Comparison of ENCODE assay signal across 10 mouse cellular contexts in genomic region chrX:140479171-140479570, GRCm38 (mm10). TPM values are rescaled to one million over a fixed set of nuclear protein-coding genes. Genes with fewer than 3 reads are reported as not detected.
DNase-seq lines count a peak whose midpoint lies in the region; ATAC-seq and TF ChIP-seq lines count a peak whose summit lies in the region.
"Had no signal": no experiment of that assay in that cellular context is flagged by ENCODE, and none has a peak within 500 bp of the region (broad histone marks: within the 10 kb centered on the region; RNA-seq: fewer than 3 reads in every experiment).

No protein-coding gene starts in this region.

- no peak overlapping the region for H3K4me3 ChIP-seq in forebrain, postnatal 0 days (ENCODE audit: low read depth, low read length)
- H3K4me3 ChIP-seq in forebrain, embryonic 15.5 days: no peak overlapping the region
- no peak overlapping the region for H3K4me3 ChIP-seq in testis, adult 2 months (ENCODE audit: control insufficient read depth, low read depth, low read length)
- no peak overlapping the region for H3K4me3 ChIP-seq in kidney, postnatal 0 days (replicated peaks; ENCODE audit: low read depth, low read length)
- H3K4me3 ChIP-seq: hindbrain, embryonic 15.5 days; neural tube, embryonic 13.5 days had no signal

- peak; percentile 13 for DNase-seq in forebrain, postnatal 0 days
- no peak for DNase-seq in testis, postnatal 14 days (ENCODE audit: low spot score)
- peak; percentile 34 to 47 for DNase-seq in cerebellum, postnatal 14 days
- no peak for DNase-seq in kidney, postnatal 0 days (ENCODE audit: low spot score)
- DNase-seq in thymus, postnatal 14 days: peak; percentile 62

- H3K27me3 ChIP-seq in forebrain, postnatal 0 days (ENCODE audit: insufficient read depth, low read length): no peaks in the 10 kb centered on the region
- no peaks in the 10 kb centered on the region for H3K27me3 ChIP-seq in forebrain, embryonic 15.5 days
- no peaks in the 10 kb centered on the region for H3K27me3 ChIP-seq in testis, adult 2 months (ENCODE audit: control insufficient read depth, insufficient read depth, low read length)
- no peaks in the 10 kb centered on the region for H3K27me3 ChIP-seq in kidney, postnatal 0 days (ENCODE audit: insufficient read depth, low read length)

- no peak overlapping the region for H3K27ac ChIP-seq in forebrain, postnatal 0 days (ENCODE audit: low read depth, low read length)
- no peak overlapping the region for H3K27ac ChIP-seq in forebrain, embryonic 15.5 days (replicated peaks)
- no peak overlapping the region for H3K27ac ChIP-seq in testis, adult 2 months (ENCODE audit: control insufficient read depth, insufficient read depth, low read depth, low read length)
- no peak overlapping the region for H3K27ac ChIP-seq in kidney, postnatal 0 days
- H3K27ac ChIP-seq: hindbrain, embryonic 15.5 days; neural tube, embryonic 13.5 days had no signal

- H3K9ac ChIP-seq in forebrain, postnatal 0 days: no peak overlapping the region
- no peak overlapping the region for H3K9ac ChIP-seq in forebrain, embryonic 15.5 days (replicated peaks)
- H3K9ac ChIP-seq in kidney, postnatal 0 days (ENCODE audit: low read depth, low read length): no peak overlapping the region
- H3K9ac ChIP-seq: hindbrain, embryonic 15.5 days; neural tube, embryonic 13.5 days had no signal

- H3K9me3 ChIP-seq in forebrain, postnatal 0 days (ENCODE audit: low read length): no peaks in the 10 kb centered on the region
- H3K9me3 ChIP-seq in forebrain, embryonic 15.5 days: no peaks in the 10 kb centered on the region
- H3K9me3 ChIP-seq in kidney, postnatal 0 days (replicated peaks; ENCODE audit: low read length): no peaks in the 10 kb centered on the region
- H3K9me3 ChIP-seq: hindbrain, embryonic 15.5 days; neural tube, embryonic 13.5 days had no signal

- no peak for TF ChIP-seq POLR2A in testis, adult 2 months (IDR thresholded peaks at IDR 0.05; ENCODE audit: control insufficient read depth, low read depth, low read length)

- WGBS in forebrain, postnatal 0 days: 63% methylated on average over 5 of the region's 5 CpGs
- WGBS in forebrain, embryonic 15.5 days: 48% methylated on average over 5 of the region's 5 CpGs
- WGBS in kidney, postnatal 0 days: 50% methylated on average over 5 of the region's 5 CpGs

- peak; percentile 51 for TF ChIP-seq CTCF in forebrain, postnatal 0 days (IDR thresholded peaks at IDR 0.05; ENCODE audit: low read depth)
- TF ChIP-seq CTCF in testis, adult 2 months (IDR thresholded peaks at IDR 0.05; ENCODE audit: control insufficient read depth, insufficient read depth, insufficient replicate concordance, low read depth, low read length): peak; percentile 39; the same call in 1 of the 2 replicates
- TF ChIP-seq CTCF in kidney, postnatal 0 days (IDR thresholded peaks at IDR 0.05; ENCODE audit: low read depth): peak; percentile 68

- ATAC-seq in forebrain, postnatal 0 days: no peak
- no peak for ATAC-seq in forebrain, embryonic 15.5 days (replicated peaks)
- no peak for ATAC-seq in kidney, postnatal 0 days (replicated peaks; ENCODE audit: low FRiP score, low read depth)
- ATAC-seq in megakaryocyte progenitor cell, adult 5-6 weeks (replicated peaks; ENCODE audit: poor library complexity): peak; percentile 95

- no peak overlapping the region for H3K4me2 ChIP-seq in forebrain, postnatal 0 days (ENCODE audit: low read depth)
- H3K4me2 ChIP-seq in forebrain, embryonic 15.5 days (replicated peaks): no peak overlapping the region
- no peak overlapping the region for H3K4me2 ChIP-seq in kidney, postnatal 0 days (ENCODE audit: low read length)
- H3K4me2 ChIP-seq: hindbrain, embryonic 15.5 days; neural tube, embryonic 13.5 days had no signal

- no peaks in the 10 kb centered on the region for H3K36me3 ChIP-seq in forebrain, postnatal 0 days (ENCODE audit: insufficient read depth)
- no peaks in the 10 kb centered on the region for H3K36me3 ChIP-seq in forebrain, embryonic 15.5 days
- H3K36me3 ChIP-seq in testis, adult 2 months (ENCODE audit: control insufficient read depth, insufficient read depth, low read length): no peaks in the 10 kb centered on the region
- no peaks in the 10 kb centered on the region for H3K36me3 ChIP-seq in kidney, postnatal 0 days (ENCODE audit: insufficient read depth, low read length)
- H3K36me3 ChIP-seq: hindbrain, embryonic 15.5 days had no signal

- H3K4me1 ChIP-seq in forebrain, postnatal 0 days (ENCODE audit: insufficient read depth): no peaks in the 10 kb centered on the region
- no peaks in the 10 kb centered on the region for H3K4me1 ChIP-seq in forebrain, embryonic 15.5 days
- H3K4me1 ChIP-seq in testis, adult 2 months (ENCODE audit: control insufficient read depth, insufficient read depth, low read length): no peaks in the 10 kb centered on the region
- no peaks in the 10 kb centered on the region for H3K4me1 ChIP-seq in kidney, postnatal 0 days (replicated peaks; ENCODE audit: insufficient read depth, low read length)
- H3K4me1 ChIP-seq: hindbrain, embryonic 15.5 days; neural tube, embryonic 13.5 days had no signal

RNA-seq across cellular contexts. Expression of gene Prps1, which starts 22.8 kb away (rescaled TPM):
- 48.9 and 50.2 TPM in 2 replicates for total RNA-seq in forebrain, postnatal 0 days (2014; rRNA removed)
- 86.9 and 95.8 TPM in 2 replicates for polyA plus RNA-seq in forebrain, postnatal 0 days (2015; fragmentation: Nextera tagmentation; extraction: Ambion mirVana)
- 67.3 and 68.8 TPM in 2 replicates for polyA plus RNA-seq in forebrain, embryonic 15.5 days (2015; fragmentation: Nextera tagmentation; extraction: Ambion mirVana)
- polyA plus RNA-seq in testis, adult 2 months (2012; rRNA removed): 6.0 and 9.0 TPM in 2 replicates
- 32.6 and 36.1 TPM in 2 replicates for polyA plus RNA-seq in kidney, postnatal 0 days (2015; fragmentation: Nextera tagmentation; extraction: Ambion mirVana)
- 95.7 and 101 TPM in 2 replicates for total RNA-seq in megakaryocyte progenitor cell, adult 5-6 weeks (2015)
- 76.2 and 93.0 TPM in 2 replicates for total RNA-seq in megakaryocyte progenitor cell, adult 5-6 weeks (2017)

Comparison
In these comparisons a context has a peak if more than half of its experiments do, and no peak if none do; other contexts are left out.
1. DNase-seq: peak in forebrain, postnatal 0 days (single experiment), cerebellum, postnatal 14 days (2 of 2) and thymus, postnatal 14 days (single experiment); none in testis, postnatal 14 days (single experiment) and kidney, postnatal 0 days (single experiment).
2. Peak in every context shown above with its lines, with median percentiles within 50 percentile points of each other: CTCF ChIP-seq.